Mouse (Mus musculus) myocyte (in vitro differentiated cells): Measurements from ENCODE around the gene Ccnd3. TPM values are rescaled to one million over a fixed set of nuclear protein-coding genes. Genes with fewer than 3 reads are reported as not detected.

ENCODE experiments used
- H3K27me3 ChIP-seq: one replicate; pipeline ENCODE4 v1.6.1; 2011; ENCODE audit not compliant: control insufficient read depth, insufficient read depth, insufficient read length
- H3K36me3 ChIP-seq: one replicate; pipeline ENCODE4 v1.6.1; 2011; ENCODE audit not compliant: control insufficient read depth, insufficient read depth
- H3K4me2 ChIP-seq: one replicate; pipeline ENCODE4 v1.6.1; 2011; ENCODE audit warnings: low read depth, control low read depth
- H3K4me3 ChIP-seq: one replicate; pipeline ENCODE4 v1.5.1; 2011; ENCODE audit warnings: mild to moderate bottlenecking, control low read depth, moderate library complexity
- H3K79me2 ChIP-seq: one replicate; pipeline ENCODE4 v1.6.1; 2011; ENCODE audit not compliant: control insufficient read depth, insufficient read depth
- H3ac ChIP-seq: one replicate; pipeline ENCODE4 v1.6.1; 2011; ENCODE audit not compliant: control insufficient read depth, insufficient read length
- CEBPB ChIP-seq: IDR thresholded peaks from 2 replicates; pipeline ENCODE4 v1.6.1; 2011; ENCODE audit warnings: mild to moderate bottlenecking, moderate library complexity; ENCODE audit not compliant: poor library complexity, insufficient read depth, severe bottlenecking
- E2F4 ChIP-seq: IDR thresholded peaks from one replicate; pipeline ENCODE4 v1.6.1; 2011; ENCODE audit warnings: mild to moderate bottlenecking, control low read depth, moderate library complexity; ENCODE audit not compliant: insufficient read depth
- MAX ChIP-seq: IDR thresholded peaks from one replicate; pipeline ENCODE4 v1.6.1; 2011; ENCODE audit warnings: low read depth, mild to moderate bottlenecking, control low read depth
- MYOD1 ChIP-seq, 3 experiments: IDR thresholded peaks; one replicate each; pipeline ENCODE4 v1.6.1; 2011; ENCODE audit warnings: control low read depth in 2 of 3, low read depth in 2 of 3, mild to moderate bottlenecking in 2 of 3, moderate library complexity in 1 of 3; ENCODE audit not compliant: insufficient read length in 2 of 3, control insufficient read depth in 1 of 3
- MYOG ChIP-seq, 3 experiments: IDR thresholded peaks; one replicate each; pipeline ENCODE4 v1.6.1; 2011; ENCODE audit warnings: control low read depth in 2 of 3, low read depth in 2 of 3, mild to moderate bottlenecking in 2 of 3; ENCODE audit not compliant: insufficient read length in 2 of 3, control insufficient read depth in 1 of 3, insufficient read depth in 1 of 3
- POLR2A ChIP-seq: IDR thresholded peaks from one replicate; pipeline ENCODE4 v1.6.1; 2011; ENCODE audit warnings: low read depth, mild to moderate bottlenecking, control low read depth, moderate library complexity; ENCODE audit not compliant: insufficient read length
- POLR2AphosphoS2 ChIP-seq: IDR thresholded peaks from one replicate; pipeline ENCODE4 v1.6.1; 2011; ENCODE audit warnings: low read depth, control low read depth; ENCODE audit not compliant: insufficient read length
- REST ChIP-seq: IDR thresholded peaks from one replicate; pipeline ENCODE4 v1.6.1; 2011; ENCODE audit warnings: mild to moderate bottlenecking, control low read depth, moderate library complexity; ENCODE audit not compliant: insufficient read depth, insufficient read length
- SRF ChIP-seq: IDR thresholded peaks from one replicate; pipeline ENCODE4 v1.6.1; 2011; ENCODE audit warnings: low read depth; ENCODE audit not compliant: control insufficient read depth, insufficient read length
- TCF12 ChIP-seq: IDR thresholded peaks from one replicate; pipeline ENCODE4 v1.6.1; 2011; ENCODE audit warnings: mild to moderate bottlenecking, control low read depth; ENCODE audit not compliant: poor library complexity, insufficient read depth, severe bottlenecking
- TCF3 ChIP-seq: IDR thresholded peaks from one replicate; pipeline ENCODE4 v1.6.1; 2011; ENCODE audit warnings: low read depth, control low read depth; ENCODE audit not compliant: insufficient read length
- USF1 ChIP-seq: IDR thresholded peaks from one replicate; pipeline ENCODE4 v1.6.1; 2011; ENCODE audit warnings: low read depth, mild to moderate bottlenecking, control low read depth, moderate library complexity
- polyA plus RNA-seq: library from polyadenylated mRNA; unstranded; fragments of >200 nt; fragmentation: generic; extraction: Trizol; gene quantifications from one replicate; pipeline ENCODE4 v1.2.1, GENCODE M21; 2012; ENCODE audit warnings: missing spikeins

Ccnd3 gene
- polyA plus RNA-seq, 1 experiment, result 858 TPM

DNA sequence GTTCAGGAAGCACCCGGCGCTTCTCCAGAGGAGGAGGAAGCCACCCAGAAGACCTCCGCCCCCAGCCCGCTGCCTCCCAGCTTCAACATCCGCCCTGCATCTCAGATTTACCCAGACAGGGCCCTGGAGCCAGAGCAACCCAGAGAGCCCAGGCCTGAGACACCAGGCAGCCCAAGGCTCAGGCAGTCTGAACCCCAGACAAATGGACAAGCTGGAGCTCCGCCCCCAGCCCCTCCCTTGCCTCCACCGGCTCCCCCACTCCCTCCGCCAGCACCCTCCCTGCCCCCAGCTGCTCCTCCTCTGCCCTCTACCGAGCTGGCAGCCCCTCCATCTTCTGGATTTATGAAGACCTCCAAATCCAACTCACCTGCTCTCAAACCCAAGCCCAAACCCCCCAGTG lies 38.6 kb upstream of the Ccnd3 start:
- no peak for TF ChIP-seq CEBPB
- no peak for TF ChIP-seq POLR2AphosphoS2
- no peak for TF ChIP-seq TCF3
- TF ChIP-seq MYOD1 (IDR thresholded peaks at IDR 0.05; ENCODE audit: control insufficient read depth in 1 of 3, insufficient read length in 2 of 3, low read depth in 2 of 3), result no peak
- TF ChIP-seq MYOG (IDR thresholded peaks at IDR 0.05; ENCODE audit: control insufficient read depth in 1 of 3, insufficient read depth in 1 of 3, insufficient read length in 2 of 3, low read depth in 2 of 3), result no peak
- no peak for TF ChIP-seq SRF
- Histone ChIP-seq H3K79me2 (no peaks in the 10 kb centered on the region), H3K27me3 (peaks cover 59% of the 10 kb centered on the region), H3K4me2 (no peak overlapping the region), H3K36me3 (no peaks in the 10 kb centered on the region), H3K4me3 (no peak overlapping the region), H3ac (no peak overlapping the region)

DNA sequence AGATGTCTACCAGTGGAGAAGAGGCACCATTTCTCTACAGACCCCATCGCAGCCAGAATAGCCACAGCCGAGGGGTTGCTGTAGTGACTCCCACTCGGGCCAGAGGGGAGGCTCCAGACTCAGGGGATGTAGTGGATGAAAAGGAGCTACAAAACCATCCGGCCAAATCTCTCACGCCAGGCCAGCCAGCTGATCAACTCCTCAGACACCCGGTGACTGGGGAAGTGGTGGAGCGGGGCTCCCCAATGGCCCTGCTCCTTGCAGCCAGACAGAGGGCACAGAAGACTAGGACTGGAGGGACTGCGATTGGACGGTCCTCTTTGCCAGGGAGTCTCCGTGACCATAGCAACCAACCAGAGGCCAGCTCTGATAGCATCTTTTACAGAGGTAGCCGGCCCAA lies 37.2 kb upstream of the Ccnd3 start:
- H3K27me3 ChIP-seq, result peaks cover 59% of the 10 kb centered on the region
- H3K4me2 ChIP-seq, result no peak overlapping the region
- no peak for TF ChIP-seq SRF
- TF ChIP-seq MYOG (IDR thresholded peaks at IDR 0.05; ENCODE audit: control insufficient read depth in 1 of 3, insufficient read depth in 1 of 3, insufficient read length in 2 of 3, low read depth in 2 of 3), result no peak
- TF ChIP-seq TCF12, result no peak
- no peak for TF ChIP-seq POLR2AphosphoS2
- no peak for TF ChIP-seq MYOD1 (IDR thresholded peaks at IDR 0.05; ENCODE audit: control insufficient read depth in 1 of 3, insufficient read length in 2 of 3, low read depth in 2 of 3)
- TF ChIP-seq USF1, result no peak
- TF ChIP-seq TCF3, result no peak
- no peak for TF ChIP-seq MAX
- no peak for TF ChIP-seq E2F4
- TF ChIP-seq CEBPB, result no peak
- no peak for TF ChIP-seq REST
- no peak for TF ChIP-seq POLR2A
- H3ac ChIP-seq, result no peak overlapping the region
- H3K79me2 ChIP-seq, result no peaks in the 10 kb centered on the region
- H3K4me3 ChIP-seq, result no peak overlapping the region
- no peaks in the 10 kb centered on the region for H3K36me3 ChIP-seq

DNA sequence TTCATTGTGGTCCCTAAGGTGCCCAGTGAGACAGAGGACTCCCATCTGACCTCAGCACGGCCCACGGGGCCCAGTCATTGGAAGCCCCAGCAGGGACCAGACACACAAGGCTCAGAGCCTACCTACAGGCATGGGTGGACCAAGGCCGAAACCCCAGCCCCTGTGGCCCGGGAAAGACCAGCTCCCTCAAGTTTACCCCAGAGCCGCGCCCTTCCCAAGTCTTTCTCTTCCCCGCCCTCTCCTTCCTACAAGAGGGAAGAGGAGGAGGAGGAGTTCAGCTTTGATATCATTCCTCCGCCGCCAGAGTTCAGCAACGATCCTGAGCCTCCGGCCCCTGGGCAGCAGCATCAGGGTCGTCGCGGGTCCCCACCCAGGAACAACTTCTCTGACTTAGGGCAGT lies 36.8 kb upstream of the Ccnd3 start:
- H3ac ChIP-seq, result no peak overlapping the region
- TF ChIP-seq MYOG (IDR thresholded peaks at IDR 0.05; ENCODE audit: control insufficient read depth in 1 of 3, insufficient read depth in 1 of 3, insufficient read length in 2 of 3, low read depth in 2 of 3), result no peak
- no peak for TF ChIP-seq TCF12
- no peak for TF ChIP-seq POLR2AphosphoS2
- TF ChIP-seq MYOD1 (IDR thresholded peaks at IDR 0.05; ENCODE audit: control insufficient read depth in 1 of 3, insufficient read length in 2 of 3, low read depth in 2 of 3), result no peak
- no peak for TF ChIP-seq TCF3
- no peak for TF ChIP-seq SRF
- TF ChIP-seq USF1, result no peak
- no peak for TF ChIP-seq E2F4
- no peak overlapping the region for H3K4me3 ChIP-seq
- no peak overlapping the region for H3K4me2 ChIP-seq
- peaks cover 59% of the 10 kb centered on the region for H3K27me3 ChIP-seq
- no peaks in the 10 kb centered on the region for H3K79me2 ChIP-seq
- no peaks in the 10 kb centered on the region for H3K36me3 ChIP-seq

DNA sequence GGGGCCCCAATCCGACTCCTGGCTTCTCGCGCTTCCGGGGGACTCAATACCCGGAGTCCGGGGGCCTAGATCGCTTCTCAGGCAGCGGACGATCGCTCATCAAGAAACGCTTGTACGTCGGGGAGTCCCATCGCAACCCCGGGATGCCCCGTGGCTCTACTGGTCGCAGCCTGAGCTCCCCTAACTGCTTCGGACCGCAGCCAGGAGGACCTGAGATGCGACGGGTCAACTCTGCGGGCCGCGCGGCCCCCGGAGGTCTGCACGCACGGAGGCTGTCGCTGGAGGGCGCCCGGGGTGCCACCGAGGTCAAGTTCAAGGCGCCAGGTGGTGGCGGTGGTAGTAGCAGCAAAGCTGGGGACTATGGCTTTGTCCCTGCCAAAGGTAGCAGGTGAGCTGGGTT lies 36.4 kb upstream of the Ccnd3 start:
- H3K79me2 ChIP-seq, result no peaks in the 10 kb centered on the region
- no peak for TF ChIP-seq CEBPB
- H3K4me2 ChIP-seq, result no peak overlapping the region
- no peak overlapping the region for H3K4me3 ChIP-seq
- no peaks in the 10 kb centered on the region for H3K36me3 ChIP-seq
- peaks cover 59% of the 10 kb centered on the region for H3K27me3 ChIP-seq
- H3ac ChIP-seq, result no peak overlapping the region

DNA sequence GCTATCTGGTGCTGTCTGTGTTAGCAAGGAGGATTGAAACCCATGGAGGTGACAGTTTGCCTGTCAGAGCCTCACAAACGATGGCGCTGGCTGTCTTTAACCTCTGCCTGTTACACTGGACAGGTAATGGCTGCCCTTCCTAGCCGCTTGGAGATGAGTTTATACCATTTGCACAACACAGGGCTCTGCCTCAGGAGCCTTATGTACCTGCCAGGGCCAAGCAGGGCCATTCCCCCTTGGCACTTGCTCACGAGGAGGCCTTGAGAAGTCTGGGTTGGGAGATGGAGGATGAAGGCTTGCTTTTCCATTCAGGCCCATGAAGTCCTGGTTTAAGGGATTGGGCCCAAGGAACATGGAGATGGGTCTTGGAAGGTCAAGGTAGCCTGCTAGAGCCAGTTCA lies 35.2 kb upstream of the Ccnd3 start:
- H3ac ChIP-seq, result no peak overlapping the region
- H3K27me3 ChIP-seq, result peaks cover 47% of the 10 kb centered on the region
- no peak for TF ChIP-seq REST

DNA sequence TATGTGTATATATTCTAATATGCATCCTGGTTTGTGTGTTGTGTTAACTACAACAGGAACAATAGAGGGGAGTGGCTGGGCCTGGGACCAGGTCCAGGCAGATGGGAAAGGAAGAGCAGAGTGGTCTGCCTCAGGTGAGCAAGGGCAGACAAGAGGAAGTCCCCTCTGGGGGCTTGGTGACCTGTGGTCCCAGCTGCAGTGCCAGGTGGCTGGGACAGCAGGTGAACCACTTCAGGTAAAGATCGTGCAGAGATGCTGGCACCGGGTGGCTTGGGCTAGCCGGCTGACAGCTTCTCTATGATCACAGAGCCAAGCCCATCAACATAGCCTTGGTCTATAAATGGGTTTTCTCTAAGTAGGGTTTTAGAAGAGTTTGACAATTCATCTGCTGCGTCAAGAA lies 34.7 kb upstream of the Ccnd3 start:
- Histone ChIP-seq H3K79me2 (no peaks in the 10 kb centered on the region), H3K4me2 (no peak overlapping the region), H3K27me3 (peaks cover 42% of the 10 kb centered on the region), H3K36me3 (no peaks in the 10 kb centered on the region), H3K4me3 (no peak overlapping the region), H3ac (no peak overlapping the region)
- TF ChIP-seq MYOD1 (IDR thresholded peaks at IDR 0.05; ENCODE audit: control insufficient read depth in 1 of 3, insufficient read length in 2 of 3, low read depth in 2 of 3) (no peak), POLR2A (no peak), TCF12 (no peak), MAX (no peak), POLR2AphosphoS2 (no peak), MYOG (IDR thresholded peaks at IDR 0.05; ENCODE audit: control insufficient read depth in 1 of 3, insufficient read depth in 1 of 3, insufficient read length in 2 of 3, low read depth in 2 of 3) (no peak), SRF (no peak), USF1 (no peak), REST (no peak), CEBPB (no peak), E2F4 (no peak), TCF3 (no peak)

More for the DNA sequence above, 35.2 kb upstream of the Ccnd3 start:
- no peaks in the 10 kb centered on the region for H3K36me3 ChIP-seq
- H3K4me2 ChIP-seq, result no peak overlapping the region
- H3K4me3 ChIP-seq, result no peak overlapping the region
- no peaks in the 10 kb centered on the region for H3K79me2 ChIP-seq
